Mouse (Mus musculus): Measurements from ENCODE around the gene Lcn10. TPM values are rescaled to one million over a fixed set of nuclear protein-coding genes. Genes with fewer than 3 reads are reported as not detected.
A peak's percentile ranks its signal among the peaks of the same experiment; 100 is the strongest.
"Not testable (repeated sequence)": the region's sequence is repeated elsewhere in the genome, so short reads cannot be mapped to it uniquely, and the experiment has no call there.

Gene Lcn10
- total RNA-seq, 2 experiments from 2014 or later, result not detected

DNA sequence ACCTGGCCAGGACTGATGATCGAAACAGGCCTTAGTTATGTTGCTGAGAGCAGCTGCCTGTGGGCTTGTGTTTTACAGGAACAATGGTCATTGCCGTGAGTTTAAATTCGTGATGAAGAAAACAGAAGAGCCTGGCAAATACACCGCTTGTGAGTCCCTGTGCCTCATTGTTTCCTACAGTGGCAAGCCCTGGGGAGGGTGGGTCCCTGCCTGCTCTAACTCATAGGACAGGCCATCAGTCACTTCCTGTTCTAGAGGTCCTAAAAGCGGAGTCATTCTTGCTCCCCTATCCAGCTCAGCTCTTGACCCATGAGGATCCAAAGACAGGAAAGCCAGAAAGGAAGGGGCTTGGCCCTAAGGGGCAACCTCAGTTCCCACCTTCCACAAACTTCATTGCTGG, 18.5 kb downstream of the Lcn10 start:
- intact Hi-C loops (cut with DNase I), result no loop called here

DNA sequence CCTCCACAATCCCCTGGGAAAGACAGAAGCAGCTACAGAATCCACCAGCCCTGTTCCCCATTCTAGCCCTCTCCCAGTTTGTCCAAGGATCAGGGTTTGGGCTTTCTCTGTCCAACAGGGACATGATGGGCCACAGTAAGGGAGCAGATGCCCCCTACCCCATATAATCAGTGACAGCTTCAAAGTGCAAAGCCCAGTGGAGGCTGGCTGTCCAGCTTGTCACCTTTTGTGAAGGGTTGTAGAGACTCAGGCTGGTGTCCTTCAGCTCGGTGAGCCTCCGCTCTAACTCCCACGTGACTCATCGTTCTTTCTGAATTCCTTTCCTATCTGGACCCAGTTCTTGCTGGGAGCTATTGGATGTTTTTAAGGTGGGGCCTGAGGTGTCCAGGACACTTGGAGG, 21.2 kb downstream of the Lcn10 start:
- DNase-seq (ENCODE audit: low spot score in 2 of 2), result no peak
- intact Hi-C loops (cut with DNase I), result no loop called here

More for the DNA sequence above, 18.5 kb downstream of the Lcn10 start:
- no peak for DNase-seq (ENCODE audit: low spot score in 2 of 2)

DNA sequence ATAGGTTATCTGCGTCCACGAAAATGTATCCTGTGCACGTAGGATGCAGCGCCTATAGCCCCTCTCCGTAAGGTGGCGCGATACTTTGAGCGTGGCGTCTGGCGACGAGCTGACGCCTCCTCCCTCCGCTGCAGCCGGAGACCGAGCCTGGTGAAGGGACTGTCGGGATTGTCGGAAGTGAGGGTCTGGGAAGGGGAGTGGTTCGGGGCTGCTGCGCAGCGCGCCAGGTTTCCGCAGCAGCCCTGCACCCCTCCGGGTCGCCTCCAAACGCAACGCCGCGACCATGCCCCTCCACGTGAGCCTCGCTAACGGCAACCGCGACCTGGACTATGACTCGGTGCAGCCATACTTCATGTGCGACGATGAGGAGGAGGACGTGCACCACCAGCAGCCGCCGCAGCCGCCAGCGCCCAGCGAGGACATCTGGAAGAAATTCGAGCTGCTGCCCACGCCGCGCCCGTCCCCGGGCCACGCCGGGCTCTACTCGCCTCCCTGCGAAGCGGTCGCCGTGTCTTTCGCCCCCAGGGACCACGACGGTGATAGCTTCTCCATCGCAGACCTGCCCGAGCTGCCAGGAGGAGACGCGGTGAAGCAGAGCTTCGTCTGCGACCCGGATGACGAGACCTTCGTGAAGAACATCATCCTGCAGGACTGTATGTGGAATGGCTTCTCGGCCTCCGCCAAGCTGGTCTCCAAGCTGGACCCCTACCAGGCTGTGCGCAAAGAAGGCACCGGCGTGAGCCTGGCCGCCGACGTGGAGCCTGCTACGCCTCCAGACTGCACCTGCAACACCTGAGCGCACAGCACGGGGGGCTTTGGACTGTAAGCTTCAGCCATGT, 24.3 kb downstream of the Lcn10 start, which contains the start of gene Bmyc:
Gene Bmyc, plus strand, starts transcription at position 97 of the 839 bp plus-strand sequence.
- DNase-seq (ENCODE audit: low spot score in 2 of 2), result peak; percentile 88 to 89
- intact Hi-C loops (cut with DNase I), result no loop called here

DNA sequence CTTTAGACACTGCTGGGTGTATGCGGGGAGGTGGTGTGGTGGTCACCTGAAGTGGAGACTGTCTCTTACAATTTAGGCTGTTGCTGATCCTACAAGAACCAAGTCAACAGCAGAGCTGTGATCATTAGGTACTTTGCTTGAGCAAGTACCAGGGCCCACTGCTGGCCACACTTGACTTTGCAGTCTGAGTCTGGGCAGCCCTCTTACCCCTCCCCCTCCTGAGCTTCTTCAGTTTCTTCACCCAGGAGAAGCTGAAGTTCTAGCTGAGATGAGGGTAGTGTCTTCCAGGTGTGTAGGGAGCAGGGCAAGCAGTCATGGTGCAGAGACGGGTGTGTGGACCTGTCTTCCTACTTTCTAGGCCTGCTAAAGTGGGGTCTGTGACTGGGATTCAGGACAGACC, 25.6 kb downstream of the Lcn10 start:
- intact Hi-C loops (cut with DNase I), result loop anchor here (2.0 kb wide), 1 partner anchor 43 kb away; no protein-coding TSS in a partner anchor
- peak; percentile 53 to 78 for DNase-seq (ENCODE audit: low spot score in 2 of 2)

DNA sequence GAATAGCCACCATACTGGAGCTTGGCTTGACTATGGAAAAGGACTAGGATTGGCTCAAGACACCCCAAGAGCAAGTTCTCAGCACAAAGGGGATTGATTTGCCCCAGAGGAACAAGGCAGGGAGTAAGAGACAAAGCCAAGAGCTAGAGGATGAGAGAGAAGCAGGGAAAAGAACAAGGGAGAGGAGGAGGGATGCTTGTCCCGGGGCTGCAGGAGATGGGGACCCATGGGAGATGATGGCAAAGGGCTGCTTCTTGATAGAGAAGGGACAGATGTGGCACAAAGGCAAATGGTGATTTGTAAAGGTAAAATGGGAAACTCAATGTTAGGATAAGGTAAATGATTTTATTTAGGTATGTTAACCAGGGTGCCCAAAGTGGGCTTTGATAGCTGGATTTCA, 26.5 kb downstream of the Lcn10 start:
- intact Hi-C loops (cut with DNase I), result loop anchor here (2.0 kb wide), 1 partner anchor 42 kb away; no protein-coding TSS in a partner anchor
- DNase-seq (ENCODE audit: low spot score in 2 of 2), result not testable (repeated sequence)

DNA sequence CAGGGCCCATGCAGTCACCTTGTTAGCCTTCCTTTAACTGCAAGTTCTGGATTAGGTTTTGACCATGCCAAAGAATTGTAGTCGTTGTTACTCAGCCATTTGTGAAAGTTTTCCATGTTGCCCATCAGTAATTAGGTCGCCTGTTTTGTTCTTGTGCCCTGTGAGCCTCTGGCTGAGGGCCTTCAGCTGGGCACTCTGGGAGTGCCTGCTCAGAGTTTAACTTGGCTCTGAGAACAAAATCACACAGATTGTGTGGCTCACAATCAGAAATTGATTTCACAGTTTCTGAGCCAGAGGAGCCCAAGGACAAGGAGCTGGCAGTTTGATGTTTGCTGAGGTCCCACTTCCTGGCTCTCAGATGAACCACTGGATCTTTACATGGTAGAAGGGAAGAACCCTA, 27.3 kb downstream of the Lcn10 start:
- DNase-seq (ENCODE audit: low spot score in 2 of 2), result not testable (repeated sequence)
- intact Hi-C loops (cut with DNase I), result loop anchor here (2.0 kb wide), 1 partner anchor 41 kb away; no protein-coding TSS in a partner anchor

DNA sequence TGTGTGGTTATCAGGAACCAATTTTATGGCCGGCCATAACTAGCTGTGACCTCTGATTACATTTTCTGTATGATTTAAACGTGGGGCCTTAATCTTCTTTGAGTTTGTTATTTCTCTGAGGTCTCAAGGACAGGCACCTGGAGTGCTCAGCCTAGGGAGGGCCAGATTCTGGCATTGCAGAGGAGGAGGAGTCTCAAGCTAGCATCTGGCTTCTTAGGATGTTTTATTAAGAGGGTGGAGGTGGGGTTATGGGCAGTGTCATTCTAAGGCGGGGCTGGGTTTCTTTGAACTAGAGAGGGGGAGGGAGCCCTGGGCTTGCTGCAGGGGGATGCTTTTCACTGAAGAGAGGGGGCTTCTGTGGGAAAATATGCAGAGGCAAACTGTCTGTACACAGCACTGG, 29.1 kb downstream of the Lcn10 start:
- DNase-seq (ENCODE audit: low spot score in 2 of 2); intact Hi-C loops (cut with DNase I): not testable (repeated sequence)

DNA sequence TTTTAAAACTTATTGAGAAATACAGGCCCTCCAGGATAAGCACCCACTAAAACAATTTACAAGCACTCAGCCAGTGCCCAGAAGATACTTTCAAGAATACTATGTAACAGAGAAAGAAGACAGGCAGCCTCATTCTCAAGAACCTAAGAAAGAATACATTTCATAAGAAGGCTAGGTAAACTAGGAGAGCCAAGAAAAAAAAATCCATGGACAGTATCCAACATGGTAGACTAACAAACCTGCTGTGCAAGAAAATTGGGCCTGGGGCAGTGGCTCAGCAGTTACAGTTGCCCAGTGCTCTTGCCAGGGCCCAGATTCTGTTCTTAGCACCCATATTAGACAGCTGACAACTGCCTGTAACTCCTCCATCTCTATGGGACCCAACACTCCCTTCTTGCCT, 34.7 kb downstream of the Lcn10 start:
- DNase-seq (ENCODE audit: low spot score in 2 of 2), result no peak
- intact Hi-C loops (cut with DNase I), result no loop called here

DNA sequence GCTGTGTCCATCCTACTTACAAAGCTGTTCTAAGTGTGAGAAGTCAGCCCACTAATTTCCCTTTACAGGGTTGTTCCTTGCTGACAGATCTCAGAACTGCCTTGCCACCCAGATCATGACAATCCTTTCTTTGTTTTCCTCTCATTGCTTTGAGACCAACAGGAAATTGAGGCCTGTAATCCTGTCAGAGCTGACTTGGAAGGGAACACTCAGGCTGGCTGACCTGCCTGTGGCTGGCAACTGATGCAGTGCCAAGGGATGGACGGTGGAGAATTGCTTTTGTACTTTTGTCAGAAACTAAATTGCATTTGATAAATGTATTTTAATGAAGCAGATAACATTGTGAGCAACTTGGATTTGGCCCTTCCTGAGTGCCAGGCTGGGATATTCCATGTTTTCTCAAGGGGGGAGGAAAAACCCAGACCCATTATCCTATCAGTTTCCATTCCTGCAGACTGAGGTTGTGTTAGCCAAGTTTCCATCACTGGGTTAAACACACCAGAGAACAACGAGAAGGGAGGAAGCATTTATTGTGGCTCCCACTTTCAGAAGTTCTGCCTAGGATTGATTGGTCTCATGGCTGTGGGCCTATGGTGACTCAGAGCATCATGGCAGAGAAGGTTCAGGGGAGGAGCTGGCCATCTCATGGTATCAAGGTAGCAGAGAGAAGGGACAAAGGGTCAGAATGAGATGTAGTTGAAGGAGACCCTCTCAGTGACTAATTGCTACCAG, 50.8 kb downstream of the Lcn10 start:
- intact Hi-C loops (cut with DNase I), result no loop called here
- DNase-seq (ENCODE audit: low spot score in 2 of 2), result no peak

Other genes with a start within 250 kb of the Lcn10 start
- gene Clic3, start 225.9 kb upstream of the Lcn10 start, total RNA-seq (2021), result 1 to 10 TPM in 1 of 2 experiments, under 1 TPM in 1; 0.59 to 1.2 TPM
- 10 to 100 TPM; 64.1 to 66.3 TPM for gene Paxx, start 221.6 kb upstream of the Lcn10 start, total RNA-seq (2021)
- 1,000 to 10,000 TPM; 1,462 to 1,765 TPM for gene Ptgds, start 212.7 kb upstream of the Lcn10 start, total RNA-seq (2021)
- gene Lcn12, start 188.8 kb upstream of the Lcn10 start, total RNA-seq (2021), result not detected
- gene Fbxw5, start 182.0 kb upstream of the Lcn10 start, total RNA-seq (2021), result 100 to 1,000 TPM; 141 to 142 TPM
- 1 to 10 TPM in 1 of 2 experiments, under 1 TPM in 1; 0.59 to 1.6 TPM for gene C8g, start 181.0 kb upstream of the Lcn10 start, total RNA-seq (2021)
- 1 to 10 TPM; 9.1 to 9.5 TPM for gene Traf2, start 135.8 kb upstream of the Lcn10 start, total RNA-seq (2021)
- gene Edf1, start 124.9 kb upstream of the Lcn10 start, total RNA-seq (2021), result 100 to 1,000 TPM; 190 to 202 TPM
- 1 to 10 TPM; 1.8 to 2.1 TPM for gene Mamdc4, start 107.9 kb upstream of the Lcn10 start, total RNA-seq (2021)
- gene Phpt1, start 107.5 kb upstream of the Lcn10 start, total RNA-seq (2021), result 100 to 1,000 TPM in 1 of 2 experiments, 10 to 100 TPM in 1; 93.5 to 105 TPM
- 100 to 1,000 TPM; 123 to 129 TPM for gene Ajm1, start 101.0 kb upstream of the Lcn10 start, total RNA-seq (2021)
- 100 to 1,000 TPM; 117 to 118 TPM for gene Rabl6, start 74.2 kb upstream of the Lcn10 start, total RNA-seq (2021)
- not detected for gene Ccdc183, start 65.0 kb upstream of the Lcn10 start, total RNA-seq (2021)
- 10 to 100 TPM; 27.2 to 27.7 TPM for gene Tmem141, start 60.7 kb upstream of the Lcn10 start, total RNA-seq (2021)
- gene Fcna, start 54.7 kb upstream of the Lcn10 start, total RNA-seq (2021), result 1 to 10 TPM in 1 of 2 experiments, under 1 TPM in 1; 0.72 to 1.1 TPM
- gene Lcn8, start 29.6 kb upstream of the Lcn10 start, total RNA-seq (2021), result not detected
- gene Lcn5, start 24.8 kb upstream of the Lcn10 start, total RNA-seq (2021), result not detected
- not detected for gene Lcn6, start 5.9 kb upstream of the Lcn10 start, total RNA-seq (2021)
- gene Obp2a, start 17.3 kb downstream of the Lcn10 start, total RNA-seq (2021), result not detected
- 10 to 100 TPM; 85.8 to 98.2 TPM for gene Bmyc, start 24.0 kb downstream of the Lcn10 start, total RNA-seq (2021)
- not detected for gene Obp2b, start 54.3 kb downstream of the Lcn10 start, total RNA-seq (2021)
- not detected for gene Lcn3, start 82.8 kb downstream of the Lcn10 start, total RNA-seq (2021)
- not detected for gene Lcn11, start 94.3 kb downstream of the Lcn10 start, total RNA-seq (2021)
- not detected for gene Gm13539, start 99.5 kb downstream of the Lcn10 start, total RNA-seq (2021)
- not detected for gene Glt6d1, start 133.1 kb downstream of the Lcn10 start, total RNA-seq (2021)
- gene Lcn9, start 140.4 kb downstream of the Lcn10 start, total RNA-seq (2021), result not detected
- gene Sohlh1, start 164.5 kb downstream of the Lcn10 start, total RNA-seq (2021), result not detected
- 100 to 1,000 TPM; 114 to 120 TPM for gene Kcnt1, start 181.0 kb downstream of the Lcn10 start, total RNA-seq (2021)

Measured in left cerebral cortex, postnatal 14 days (tissue).